ENCODE assay signal across 18 mouse cellular contexts in the genomic region with DNA sequence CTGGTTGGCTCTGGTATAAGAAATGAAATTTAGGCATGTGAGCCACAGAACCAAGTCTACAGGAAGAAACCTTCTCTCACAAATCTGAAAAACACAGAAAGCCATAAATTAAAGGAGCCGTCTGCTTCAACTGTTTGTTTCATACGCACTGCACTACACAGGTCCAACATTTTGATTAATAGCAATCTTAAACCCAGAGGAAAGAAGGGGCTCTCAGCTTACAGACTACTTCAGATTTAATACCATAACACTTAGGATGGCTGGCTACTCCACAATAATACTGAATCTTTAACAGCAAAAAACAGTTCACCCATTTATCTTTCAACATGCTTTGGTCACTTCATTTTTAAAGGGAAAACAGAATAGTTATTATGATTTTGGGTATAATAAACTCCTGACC.
DNase-seq lines count a peak whose midpoint lies in the region; ATAC-seq and TF ChIP-seq lines count a peak whose summit lies in the region.
"Had no signal": no experiment of that assay in that cellular context is flagged by ENCODE, and none has a peak within 500 bp of the region (broad histone marks: within the 10 kb centered on the region; RNA-seq: fewer than 3 reads in every experiment).

No protein-coding gene starts in this region.

- no peak for TF ChIP-seq CTCF in intestine, postnatal 0 days (IDR thresholded peaks at IDR 0.05; ENCODE audit: low read depth)
- no peak for TF ChIP-seq CTCF in kidney, postnatal 0 days (IDR thresholded peaks at IDR 0.05; ENCODE audit: low read depth)

- H3K27ac ChIP-seq in intestine, embryonic 14.5 days (ENCODE audit: low read depth), result no peak overlapping the region
- no peak overlapping the region for H3K27ac ChIP-seq in intestine, postnatal 0 days (ENCODE audit: low read depth, low read length)
- no peak overlapping the region for H3K27ac ChIP-seq in kidney, postnatal 0 days
- no peak overlapping the region for H3K27ac ChIP-seq in limb, embryonic 11.5 days (replicated peaks; ENCODE audit: low read depth, low read length)
- H3K27ac ChIP-seq: embryonic facial prominence, embryonic 12.5 days; forebrain, embryonic 15.5 days; heart, adult 2 months; hindbrain, embryonic 13.5 days; hindbrain, postnatal 0 days had no signal

- no peaks in the 10 kb centered on the region; the same call in 1 of the 2 replicates for H3K36me3 ChIP-seq in intestine, embryonic 14.5 days (ENCODE audit: control insufficient read depth, insufficient read depth, low read length)
- H3K36me3 ChIP-seq in intestine, postnatal 0 days (ENCODE audit: control insufficient read depth, insufficient read depth), result peaks cover 6% of the 10 kb centered on the region; the same call in 1 of the 2 replicates
- peaks cover 5% of the 10 kb centered on the region; the same call in 1 of the 2 replicates for H3K36me3 ChIP-seq in kidney, postnatal 0 days (ENCODE audit: insufficient read depth, low read length)
- no peaks in the 10 kb centered on the region for H3K36me3 ChIP-seq in limb, embryonic 11.5 days (ENCODE audit: control insufficient read depth, insufficient read depth, low read length)
- H3K36me3 ChIP-seq: forebrain, embryonic 15.5 days had no signal

- no peaks in the 10 kb centered on the region for H3K9me3 ChIP-seq in intestine, embryonic 14.5 days (ENCODE audit: control insufficient read depth, low read length)
- no peaks in the 10 kb centered on the region for H3K9me3 ChIP-seq in intestine, postnatal 0 days (ENCODE audit: control insufficient read depth)
- no peaks in the 10 kb centered on the region for H3K9me3 ChIP-seq in kidney, postnatal 0 days (replicated peaks; ENCODE audit: low read length)
- H3K9me3 ChIP-seq in limb, embryonic 11.5 days (ENCODE audit: control insufficient read depth, low read length), result no peaks in the 10 kb centered on the region
- H3K9me3 ChIP-seq: embryonic facial prominence, embryonic 12.5 days; forebrain, embryonic 15.5 days; hindbrain, embryonic 13.5 days had no signal

- DNase-seq in intestine, embryonic 14.5 days (ENCODE audit: low spot score), result peak; percentile 41
- DNase-seq in kidney, postnatal 0 days (ENCODE audit: low spot score), result peak; percentile 65
- no peak for DNase-seq in kidney, postnatal 36 days
- no peak for DNase-seq in limb, embryonic 11.5 days (ENCODE audit: low spot score)
- no peak for DNase-seq in gastrocnemius, postnatal 25 days
- no peak for DNase-seq in spleen, postnatal 10 days (ENCODE audit: low spot score in 2 of 2)
- DNase-seq: adrenal gland, adult 2 months; adrenal gland, postnatal 25 days; cerebellum, adult 18-20 months; cerebellum, adult 9-11 months; gastrocnemius, postnatal 10 days; heart, adult 2 months; heart, postnatal 10 days had no signal

- ATAC-seq in intestine, embryonic 14.5 days (replicated peaks; ENCODE audit: low FRiP score, low TSS enrichment, low read depth), result no peak
- no peak for ATAC-seq in intestine, postnatal 0 days
- no peak for ATAC-seq in kidney, postnatal 0 days (replicated peaks; ENCODE audit: low FRiP score, low read depth)
- peak; percentile 88 for ATAC-seq in limb, embryonic 11.5 days (ENCODE audit: insufficient number of reproducible peaks, low FRiP score, low TSS enrichment, low read depth)
- ATAC-seq: forebrain, embryonic 15.5 days; hindbrain, postnatal 0 days had no signal

- no peaks in the 10 kb centered on the region for H3K27me3 ChIP-seq in intestine, embryonic 14.5 days (replicated peaks; ENCODE audit: control insufficient read depth, insufficient read depth, low read length)
- no peaks in the 10 kb centered on the region for H3K27me3 ChIP-seq in intestine, postnatal 0 days (replicated peaks; ENCODE audit: control insufficient read depth, insufficient read depth, low read length)
- no peaks in the 10 kb centered on the region for H3K27me3 ChIP-seq in kidney, postnatal 0 days (ENCODE audit: insufficient read depth, low read length)
- no peaks in the 10 kb centered on the region for H3K27me3 ChIP-seq in limb, embryonic 11.5 days (ENCODE audit: control insufficient read depth, insufficient read depth, low read length)
- H3K27me3 ChIP-seq: embryonic facial prominence, embryonic 12.5 days; forebrain, embryonic 15.5 days; hindbrain, embryonic 13.5 days had no signal

- peaks cover 14% of the 10 kb centered on the region; the same call in 1 of the 2 replicates for H3K4me1 ChIP-seq in intestine, embryonic 14.5 days (replicated peaks; ENCODE audit: control insufficient read depth, insufficient read depth, low read length)
- H3K4me1 ChIP-seq in intestine, postnatal 0 days (replicated peaks; ENCODE audit: control insufficient read depth, insufficient read depth, low read length), result 0 out of 2 replicates have a peak, but pooled peaks cover 3% of the 10 kb centered on the region
- H3K4me1 ChIP-seq in kidney, postnatal 0 days (replicated peaks; ENCODE audit: insufficient read depth, low read length), result peaks cover 8% of the 10 kb centered on the region; the same call in 1 of the 2 replicates
- peaks cover 9% of the 10 kb centered on the region; the same call in 1 of the 2 replicates for H3K4me1 ChIP-seq in limb, embryonic 11.5 days (ENCODE audit: control insufficient read depth, insufficient read depth, low read length)

- 23% methylated on average over 2 of the region's 2 CpGs for WGBS in intestine, embryonic 14.5 days
- WGBS in intestine, postnatal 0 days, result 57% methylated on average over 2 of the region's 2 CpGs
- WGBS in kidney, postnatal 0 days, result 27% methylated on average over 2 of the region's 2 CpGs
- 19% methylated on average over 2 of the region's 2 CpGs for WGBS in limb, embryonic 11.5 days

- H3K4me3 ChIP-seq in intestine, embryonic 14.5 days (ENCODE audit: low read depth, low read length), result no peak overlapping the region
- H3K4me3 ChIP-seq in intestine, postnatal 0 days (ENCODE audit: low read depth, low read length), result no peak overlapping the region
- H3K4me3 ChIP-seq in kidney, postnatal 0 days (replicated peaks; ENCODE audit: low read depth, low read length), result no peak overlapping the region
- H3K4me3 ChIP-seq in limb, embryonic 11.5 days (ENCODE audit: low read depth, low read length), result no peak overlapping the region
- H3K4me3 ChIP-seq: embryonic facial prominence, embryonic 12.5 days; forebrain, embryonic 15.5 days; heart, adult 2 months; hindbrain, embryonic 13.5 days had no signal

- H3K9ac ChIP-seq in intestine, embryonic 14.5 days (ENCODE audit: low read length), result no peak overlapping the region
- no peak overlapping the region for H3K9ac ChIP-seq in intestine, postnatal 0 days (ENCODE audit: low read depth, low read length)
- H3K9ac ChIP-seq in kidney, postnatal 0 days (ENCODE audit: low read depth, low read length), result no peak overlapping the region
- H3K9ac ChIP-seq in limb, embryonic 11.5 days (ENCODE audit: low read length), result no peak overlapping the region
- H3K9ac ChIP-seq: embryonic facial prominence, embryonic 12.5 days; forebrain, embryonic 15.5 days; hindbrain, embryonic 13.5 days had no signal

- H3K4me2 ChIP-seq in intestine, embryonic 14.5 days (ENCODE audit: low read length), result no peak overlapping the region
- no peak overlapping the region for H3K4me2 ChIP-seq in intestine, postnatal 0 days (replicated peaks; ENCODE audit: low read depth)
- H3K4me2 ChIP-seq in kidney, postnatal 0 days (ENCODE audit: low read length), result no peak overlapping the region
- H3K4me2 ChIP-seq in limb, embryonic 11.5 days (ENCODE audit: low read depth, severe bottlenecking), result no peak overlapping the region
- H3K4me2 ChIP-seq: embryonic facial prominence, embryonic 12.5 days; forebrain, embryonic 15.5 days; hindbrain, embryonic 13.5 days had no signal

Comparison
In these comparisons a context has a peak if more than half of its experiments do, and no peak if none do; other contexts are left out.
1. DNase-seq: peak in intestine, embryonic 14.5 days (single experiment) and kidney, postnatal 0 days (single experiment); none in kidney, postnatal 36 days (0 of 2), limb, embryonic 11.5 days (single experiment), gastrocnemius, postnatal 25 days (single experiment) and spleen, postnatal 10 days (0 of 2).